7 mouse cellular contexts compared by ENCODE assay signal in genomic region chr14:40964881-40965280, GRCm38 (mm10). TPM values are rescaled to one million over a fixed set of nuclear protein-coding genes. Genes with fewer than 3 reads are reported as not detected.
A peak's percentile ranks its signal among the peaks of the same experiment; 100 is the strongest.
DNase-seq lines count a peak whose midpoint lies in the region; ATAC-seq lines count a peak whose summit lies in the region.

No protein-coding gene starts in this region.

- H3K4me2 ChIP-seq in hindbrain, embryonic 11.5 days (replicated peaks; ENCODE audit: low read depth, low read length), result peak overlapping the region; percentile 55
- peak overlapping the region; percentile 95 for H3K4me2 ChIP-seq in liver, embryonic 12.5 days

- H3K36me3 ChIP-seq in hindbrain, embryonic 11.5 days (ENCODE audit: control insufficient read depth, insufficient read depth, low read length), result no peaks in the 10 kb centered on the region
- H3K36me3 ChIP-seq in liver, embryonic 12.5 days, result no peaks in the 10 kb centered on the region

- no peaks in the 10 kb centered on the region for H3K9me3 ChIP-seq in hindbrain, embryonic 11.5 days (ENCODE audit: control insufficient read depth, low read length)
- H3K9me3 ChIP-seq in liver, embryonic 12.5 days (replicated peaks), result no peaks in the 10 kb centered on the region

- peaks cover 7% of the 10 kb centered on the region for H3K4me1 ChIP-seq in hindbrain, embryonic 11.5 days (replicated peaks; ENCODE audit: control insufficient read depth, insufficient read depth, low read length)
- H3K4me1 ChIP-seq in liver, embryonic 12.5 days, result peaks cover 73% of the 10 kb centered on the region

- DNase-seq in thymus, postnatal 4 days, result peak; percentile 43
- DNase-seq in thymus, adult 18-20 months, result no peak
- DNase-seq in hindbrain, embryonic 11.5 days (ENCODE audit: low spot score), result no peak
- DNase-seq in cerebellum, adult 9-11 months, result no peak
- no peak for DNase-seq in cerebellum, adult 11-12 months
- no peak for DNase-seq in gastrocnemius, postnatal 10 days

- no peaks in the 10 kb centered on the region for H3K27me3 ChIP-seq in hindbrain, embryonic 11.5 days (ENCODE audit: control insufficient read depth, insufficient read depth, low read length)
- no peaks in the 10 kb centered on the region for H3K27me3 ChIP-seq in liver, embryonic 12.5 days (replicated peaks)

- peak overlapping the region; percentile 91 for H3K9ac ChIP-seq in hindbrain, embryonic 11.5 days (ENCODE audit: low read depth, low read length)
- peak overlapping the region; percentile 96 for H3K9ac ChIP-seq in liver, embryonic 12.5 days

- no peak for ATAC-seq in hindbrain, embryonic 11.5 days (ENCODE audit: low FRiP score)
- ATAC-seq in liver, embryonic 12.5 days, result no peak

- H3K4me3 ChIP-seq in hindbrain, embryonic 11.5 days (ENCODE audit: low read depth, low read length), result peak overlapping the region; percentile 89
- H3K4me3 ChIP-seq in liver, embryonic 12.5 days, result peak overlapping the region; percentile 88

- H3K27ac ChIP-seq in hindbrain, embryonic 11.5 days (ENCODE audit: low read depth, low read length), result no peak overlapping the region
- H3K27ac ChIP-seq in liver, embryonic 12.5 days, result peak overlapping the region; percentile 58

RNA-seq across cellular contexts. Expression of gene Tspan14, which starts 1.7 kb away (rescaled TPM):
- 96.5 and 105 TPM in 2 replicates for polyA plus RNA-seq in hindbrain, embryonic 11.5 days (2014; fragmentation: Nextera tagmentation; extraction: Ambion mirVana)
- polyA plus RNA-seq in liver, embryonic 12.5 days (2016; fragmentation: Nextera tagmentation; extraction: Ambion mirVana), result 44.5 and 44.6 TPM in 2 replicates
- total RNA-seq in gastrocnemius, postnatal 10 days (2021), result 10 to 100 TPM; 17.2 to 19.1 TPM

RNA-seq across cellular contexts. Expression of gene Fam213a, which starts 48.7 kb away (rescaled TPM):
- 54.9 and 65.8 TPM in 2 replicates for polyA plus RNA-seq in hindbrain, embryonic 11.5 days (2014; fragmentation: Nextera tagmentation; extraction: Ambion mirVana)
- polyA plus RNA-seq in liver, embryonic 12.5 days (2016; fragmentation: Nextera tagmentation; extraction: Ambion mirVana), result 77.7 and 79.0 TPM in 2 replicates
- 10 to 100 TPM in 1 of 2 experiments, 1 to 10 TPM in 1; 7.2 to 11.0 TPM for total RNA-seq in gastrocnemius, postnatal 10 days (2021)
